Mouse (Mus musculus): Measurements from ENCODE around the gene Ssbp3.

Gene Ssbp3

GRCm38 (mm10) chr4:107042304-107042703 lies 131.8 kb downstream of the Ssbp3 start:
- in situ Hi-C loops (cut with MboI, MseI), result no loop called here

- in situ Hi-C loops (cut with MboI, MseI), result no loop called here
These were observed 134.7 kb downstream of the Ssbp3 start for GRCm38 (mm10) chr4:107045188-107045587.

GRCm38 (mm10) chr4:107047806-107048205 lies 137.3 kb downstream of the Ssbp3 start:
- in situ Hi-C loops (cut with MboI, MseI), result no loop called here

GRCm38 (mm10) chr4:107048568-107049162 lies 138.2 kb downstream of the Ssbp3 start:
- in situ Hi-C loops (cut with MboI, MseI), result no loop called here

GRCm38 (mm10) chr4:107051889-107052288 lies 141.4 kb downstream of the Ssbp3 start:
- in situ Hi-C loops (cut with MboI, MseI), result no loop called here

GRCm38 (mm10) chr4:107052962-107053553 lies 142.6 kb downstream of the Ssbp3 start:
- in situ Hi-C loops (cut with MboI, MseI), result no loop called here

- in situ Hi-C loops (cut with MboI, MseI), result no loop called here
These were observed 145.6 kb downstream of the Ssbp3 start for GRCm38 (mm10) chr4:107056088-107056487.

GRCm38 (mm10) chr4:107058346-107058745 lies 147.8 kb downstream of the Ssbp3 start:
- in situ Hi-C loops (cut with MboI, MseI), result no loop called here

GRCm38 (mm10) chr4:107058781-107059180 lies 148.3 kb downstream of the Ssbp3 start:
- in situ Hi-C loops (cut with MboI, MseI), result no loop called here

GRCm38 (mm10) chr4:107061560-107061959 lies 151.1 kb downstream of the Ssbp3 start:
- in situ Hi-C loops (cut with MboI, MseI), result loop anchor here (10.0 kb wide), 2 partner anchors 227 to 757 kb away; no protein-coding TSS in a partner anchor

GRCm38 (mm10) chr4:107063214-107063613 lies 152.7 kb downstream of the Ssbp3 start:
- in situ Hi-C loops (cut with MboI, MseI), result loop anchor here (10.0 kb wide), 2 partner anchors 228 to 758 kb away; no protein-coding TSS in a partner anchor

- in situ Hi-C loops (cut with MboI, MseI), result loop anchor here (10.0 kb wide), 2 partner anchors 230 to 760 kb away; no protein-coding TSS in a partner anchor
These were observed 154.0 kb downstream of the Ssbp3 start for GRCm38 (mm10) chr4:107064394-107065098.

- in situ Hi-C loops (cut with MboI, MseI), result loop anchor here (10.0 kb wide), 2 partner anchors 232 to 762 kb away; no protein-coding TSS in a partner anchor
These were observed 156.0 kb downstream of the Ssbp3 start, which contains the start of the genes Mrpl37 and Cyb5rl for GRCm38 (mm10) chr4:107066252-107067124. Mrpl37 (minus strand) TSS chr4:107066868. Cyb5rl (plus strand) TSS chr4:107066988.

GRCm38 (mm10) chr4:107067151-107067840 lies 156.8 kb downstream of the Ssbp3 start:
- in situ Hi-C loops (cut with MboI, MseI), result loop anchor here (10.0 kb wide), 2 partner anchors 232 to 762 kb away; no protein-coding TSS in a partner anchor

GRCm38 (mm10) chr4:107072343-107072742 lies 161.8 kb downstream of the Ssbp3 start:
- in situ Hi-C loops (cut with MboI, MseI), result no loop called here

- in situ Hi-C loops (cut with MboI, MseI), result no loop called here
These were observed 165.0 kb downstream of the Ssbp3 start for GRCm38 (mm10) chr4:107075456-107075855.

- in situ Hi-C loops (cut with MboI, MseI), result no loop called here
These were observed 168.4 kb downstream of the Ssbp3 start for GRCm38 (mm10) chr4:107078894-107079293.

GRCm38 (mm10) chr4:107079716-107080115 lies 169.2 kb downstream of the Ssbp3 start:
- in situ Hi-C loops (cut with MboI, MseI), result no loop called here

- in situ Hi-C loops (cut with MboI, MseI), result no loop called here
These were observed 171.7 kb downstream of the Ssbp3 start for GRCm38 (mm10) chr4:107082185-107082584.

- in situ Hi-C loops (cut with MboI, MseI), result no loop called here
These were observed 172.6 kb downstream of the Ssbp3 start for GRCm38 (mm10) chr4:107083126-107083525.

GRCm38 (mm10) chr4:107084343-107084742 lies 173.8 kb downstream of the Ssbp3 start:
- in situ Hi-C loops (cut with MboI, MseI), result no loop called here
